In the genomic region with DNA sequence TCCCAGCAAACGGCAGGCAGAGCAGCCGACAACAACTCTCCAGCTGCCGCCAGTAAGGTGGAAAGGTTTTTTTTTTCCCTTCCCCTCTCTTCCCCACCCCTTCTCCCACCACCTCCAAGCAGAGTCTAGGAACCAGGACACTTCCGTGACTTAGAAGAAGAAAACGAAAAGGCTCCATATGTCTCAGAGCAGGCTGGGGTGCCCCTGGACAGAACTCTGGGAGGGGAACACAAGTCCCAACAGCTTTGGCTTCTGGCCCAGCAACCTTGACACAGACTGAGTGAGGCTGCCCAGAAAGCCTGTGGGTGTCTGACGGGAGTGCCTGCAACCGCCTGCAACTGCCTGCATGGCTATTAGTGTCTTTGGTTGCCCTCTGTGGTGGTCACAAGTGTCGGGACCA, we compare ENCODE assay signal across 9 mouse cellular contexts.
DNase-seq lines count a peak whose midpoint lies in the region; ATAC-seq lines count a peak whose summit lies in the region.
"Had no signal": no experiment of that assay in that cellular context is flagged by ENCODE, and none has a peak within 500 bp of the region (broad histone marks: within the 10 kb centered on the region; RNA-seq: fewer than 3 reads in every experiment).

No protein-coding gene starts in this region.

- peak; percentile 59 to 68 for DNase-seq in cerebellum, postnatal 14 days
- no peak for DNase-seq in cerebellum, adult 11-12 months
- DNase-seq in lung, postnatal 36 days, result peak; percentile 80
- no peak for DNase-seq in frontal cortex, postnatal 10 days (ENCODE audit: low spot score in 2 of 2)
- DNase-seq in frontal cortex, adult 2 months (ENCODE audit: extremely low spot score in 1 of 2, low spot score in 1 of 2), result no peak

- H3K27ac ChIP-seq in embryonic facial prominence, embryonic 12.5 days, result peak overlapping the region; percentile 87
- H3K27ac ChIP-seq in heart, embryonic 13.5 days (replicated peaks), result peak overlapping the region; percentile 100
- peak overlapping the region; percentile 96 for H3K27ac ChIP-seq in kidney, embryonic 14.5 days (ENCODE audit: low read depth, low read length)
- H3K27ac ChIP-seq: macrophage had no signal

- WGBS in embryonic facial prominence, embryonic 12.5 days, result 24% methylated on average over 8 of the region's 8 CpGs
- 12% methylated on average over 8 of the region's 8 CpGs for WGBS in heart, embryonic 13.5 days
- 26% methylated on average over 8 of the region's 8 CpGs for WGBS in kidney, embryonic 14.5 days

- no peak for ATAC-seq in embryonic facial prominence, embryonic 12.5 days (ENCODE audit: insufficient number of reproducible peaks, insufficient read depth, low FRiP score, low TSS enrichment)
- no peak for ATAC-seq in heart, embryonic 13.5 days (ENCODE audit: extremely low read depth, insufficient number of reproducible peaks, low FRiP score, low TSS enrichment)
- ATAC-seq in kidney, embryonic 14.5 days (ENCODE audit: low FRiP score, low TSS enrichment), result no peak

- peaks cover 49% of the 10 kb centered on the region for H3K4me1 ChIP-seq in embryonic facial prominence, embryonic 12.5 days
- H3K4me1 ChIP-seq in heart, embryonic 13.5 days, result peaks cover 98% of the 10 kb centered on the region
- H3K4me1 ChIP-seq in kidney, embryonic 14.5 days (ENCODE audit: control insufficient read depth, insufficient read depth, low read length), result peaks cover 34% of the 10 kb centered on the region

- H3K9ac ChIP-seq in embryonic facial prominence, embryonic 12.5 days, result no peak overlapping the region
- peak overlapping the region; percentile 90 for H3K9ac ChIP-seq in heart, embryonic 13.5 days
- H3K9ac ChIP-seq in kidney, embryonic 14.5 days (ENCODE audit: low read depth, low read length), result peak overlapping the region; percentile 44; the same call in 1 of the 2 replicates

- peak overlapping the region; percentile 26 for H3K4me2 ChIP-seq in embryonic facial prominence, embryonic 12.5 days (replicated peaks)
- H3K4me2 ChIP-seq in heart, embryonic 13.5 days, result peak overlapping the region; percentile 80
- H3K4me2 ChIP-seq in kidney, embryonic 14.5 days (replicated peaks; ENCODE audit: low read depth, low read length), result no peak overlapping the region

- H3K27me3 ChIP-seq in embryonic facial prominence, embryonic 12.5 days, result no peaks in the 10 kb centered on the region
- H3K27me3 ChIP-seq in heart, embryonic 13.5 days (replicated peaks), result no peaks in the 10 kb centered on the region
- H3K27me3 ChIP-seq in kidney, embryonic 14.5 days (ENCODE audit: control insufficient read depth, insufficient read depth, low read length), result no peaks in the 10 kb centered on the region

- 0 out of 2 replicates have a peak, but pooled peaks cover 15% of the 10 kb centered on the region for H3K36me3 ChIP-seq in embryonic facial prominence, embryonic 12.5 days
- H3K36me3 ChIP-seq in heart, embryonic 13.5 days, result peaks cover 27% of the 10 kb centered on the region
- H3K36me3 ChIP-seq in kidney, embryonic 14.5 days (ENCODE audit: control insufficient read depth, insufficient read depth, low read length), result no peaks in the 10 kb centered on the region

- no peak overlapping the region for H3K4me3 ChIP-seq in embryonic facial prominence, embryonic 12.5 days
- peak overlapping the region; percentile 64; the same call in 1 of the 2 replicates for H3K4me3 ChIP-seq in heart, embryonic 13.5 days
- no peak overlapping the region for H3K4me3 ChIP-seq in kidney, embryonic 14.5 days (ENCODE audit: low read length)

- no peaks in the 10 kb centered on the region for H3K9me3 ChIP-seq in embryonic facial prominence, embryonic 12.5 days
- no peaks in the 10 kb centered on the region for H3K9me3 ChIP-seq in heart, embryonic 13.5 days
- no peaks in the 10 kb centered on the region for H3K9me3 ChIP-seq in kidney, embryonic 14.5 days (ENCODE audit: control insufficient read depth, low read length)

Comparison
In these comparisons a context has a peak if more than half of its experiments do, and no peak if none do; other contexts are left out.
1. DNase-seq: peak in cerebellum, postnatal 14 days (2 of 2) and lung, postnatal 36 days (single experiment); none in cerebellum, adult 11-12 months (single experiment), frontal cortex, postnatal 10 days (0 of 2) and frontal cortex, adult 2 months (0 of 2).
2. Peak in every context shown above with its lines, with median percentiles within 50 percentile points of each other: H3K27ac ChIP-seq.